Mouse (Mus musculus): Measurements from ENCODE around the gene Mapk8ip1.

GRCm38 (mm10) chr2:92430089-92430488, 29.0 kb upstream of the Mapk8ip1 start:
- no peak for TF ChIP-seq POLR2A (IDR thresholded peaks at IDR 0.05; ENCODE audit: borderline replicate concordance, extremely low read depth, low read depth, low read length)
- TF ChIP-seq CTCF (IDR thresholded peaks at IDR 0.05; ENCODE audit: insufficient read depth, low read length): no peak
